Mouse (Mus musculus) erythroblast, embryonic 14.5 days (primary cell): ENCODE data around the gene Aph1c.

Experiments used
- GATA1 ChIP-seq: IDR thresholded peaks from 2 replicates; pipeline ENCODE4 v1.6.1; 2012; ENCODE audit warnings: low read length, inconsistent platforms, mixed read lengths
- TAL1 ChIP-seq: IDR thresholded peaks from 3 replicates; pipeline ENCODE4 v1.6.1; 2012; ENCODE audit warnings: low read length, inconsistent platforms, mixed read lengths

- TF ChIP-seq TAL1, result no peak
- TF ChIP-seq GATA1, result no peak
Measured at GRCm38 (mm10) chr9:66850966-66851365, 16.4 kb upstream of the Aph1c start.
